Mouse (Mus musculus): ENCODE data around the gene Slmap. TPM values are rescaled to one million over a fixed set of nuclear protein-coding genes. Genes with fewer than 3 reads are reported as not detected.

Slmap gene
- polyA plus RNA-seq, 1 experiment from 2014 or later, result 19.1 TPM

DNA sequence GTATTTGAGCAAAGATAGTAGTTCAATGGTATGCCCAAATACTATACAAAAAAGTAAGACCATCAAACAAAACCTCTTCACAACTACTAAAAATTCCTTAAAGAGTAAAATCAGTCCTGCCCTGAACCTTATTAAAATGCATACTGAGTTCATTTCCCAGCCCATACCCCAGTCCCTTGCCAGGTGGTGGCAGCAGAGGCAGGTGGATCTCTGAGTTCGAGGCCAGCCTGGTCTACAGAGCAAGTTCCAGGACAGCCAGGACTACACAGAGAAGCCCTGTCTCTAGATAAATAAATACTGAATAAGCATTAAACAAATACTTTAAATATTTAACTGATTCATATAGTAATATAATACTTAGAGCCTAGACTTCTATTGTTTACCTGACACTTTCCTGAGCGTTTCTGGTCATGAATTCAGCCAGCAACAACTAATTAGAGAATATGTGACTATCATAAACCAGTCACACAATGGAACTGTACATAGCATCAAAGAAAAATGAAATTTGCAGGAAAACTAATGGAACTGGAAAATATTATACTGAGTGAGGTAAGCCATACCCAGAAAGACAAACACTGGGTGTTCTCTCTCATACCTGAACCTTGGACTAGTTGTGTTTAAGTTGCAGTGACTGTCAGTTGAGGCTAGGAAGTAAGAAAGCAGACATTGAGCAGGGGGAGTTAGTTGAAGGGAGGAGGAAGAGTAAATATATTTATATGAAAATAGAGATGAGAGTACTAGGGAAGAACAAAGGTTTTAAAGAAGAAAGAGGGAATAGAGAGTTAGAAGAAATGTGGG lies 34.4 kb downstream of the Slmap start:
- H3K9ac ChIP-seq (replicated peaks; ENCODE audit: low read length), result no peak overlapping the region
- DNase-seq, result no peak
- no peaks in the 10 kb centered on the region for H3K9me3 ChIP-seq (ENCODE audit: control insufficient read depth, low read length)
- H3K36me3 ChIP-seq (ENCODE audit: control insufficient read depth, insufficient read depth, low read length), result no peaks in the 10 kb centered on the region
- H3K4me3 ChIP-seq (replicated peaks; ENCODE audit: low read depth, low read length), result no peak overlapping the region
- ATAC-seq (ENCODE audit: low FRiP score, low TSS enrichment), result no peak
- H3K4me2 ChIP-seq (ENCODE audit: low read length), result no peak overlapping the region
- no peak overlapping the region for H3K27ac ChIP-seq (replicated peaks; ENCODE audit: low read depth, low read length)
- H3K27me3 ChIP-seq (ENCODE audit: control insufficient read depth, insufficient read depth, low read length), result no peaks in the 10 kb centered on the region
- H3K4me1 ChIP-seq (ENCODE audit: control insufficient read depth, insufficient read depth, low read length), result no peaks in the 10 kb centered on the region
- WGBS, result 96% methylated on average over 2 of the region's 2 CpGs

DNA sequence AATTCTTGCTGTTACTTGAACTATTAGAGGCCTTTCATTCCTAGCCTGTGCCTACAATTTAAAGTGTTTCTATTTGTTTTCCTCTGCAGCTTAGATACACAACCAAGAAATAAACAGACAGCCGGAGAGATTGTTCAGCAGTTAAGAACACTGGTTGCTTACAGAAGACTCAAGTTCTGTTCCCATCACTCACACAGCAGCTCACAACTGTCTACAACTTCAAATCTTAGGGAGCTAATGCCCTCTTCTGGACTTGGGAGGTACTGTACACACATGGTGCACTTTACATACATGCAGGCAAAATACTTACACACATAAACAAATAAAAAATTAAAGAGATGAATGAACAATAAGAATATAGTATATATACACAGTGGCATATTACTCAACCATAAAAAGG lies 39.7 kb downstream of the Slmap start:
- no peak for DNase-seq
- Histone ChIP-seq H3K4me1 (ENCODE audit: control insufficient read depth, insufficient read depth, low read length) (no peaks in the 10 kb centered on the region), H3K27ac (replicated peaks; ENCODE audit: low read depth, low read length) (no peak overlapping the region), H3K9ac (replicated peaks; ENCODE audit: low read length) (no peak overlapping the region), H3K27me3 (ENCODE audit: control insufficient read depth, insufficient read depth, low read length) (no peaks in the 10 kb centered on the region), H3K4me3 (replicated peaks; ENCODE audit: low read depth, low read length) (no peak overlapping the region), H3K9me3 (ENCODE audit: control insufficient read depth, low read length) (no peaks in the 10 kb centered on the region), H3K36me3 (ENCODE audit: control insufficient read depth, insufficient read depth, low read length) (no peaks in the 10 kb centered on the region), H3K4me2 (ENCODE audit: low read length) (no peak overlapping the region)
- WGBS, result 100% methylated on average over 1 of the region's 1 CpGs
- no peak for ATAC-seq (ENCODE audit: low FRiP score, low TSS enrichment)

DNA sequence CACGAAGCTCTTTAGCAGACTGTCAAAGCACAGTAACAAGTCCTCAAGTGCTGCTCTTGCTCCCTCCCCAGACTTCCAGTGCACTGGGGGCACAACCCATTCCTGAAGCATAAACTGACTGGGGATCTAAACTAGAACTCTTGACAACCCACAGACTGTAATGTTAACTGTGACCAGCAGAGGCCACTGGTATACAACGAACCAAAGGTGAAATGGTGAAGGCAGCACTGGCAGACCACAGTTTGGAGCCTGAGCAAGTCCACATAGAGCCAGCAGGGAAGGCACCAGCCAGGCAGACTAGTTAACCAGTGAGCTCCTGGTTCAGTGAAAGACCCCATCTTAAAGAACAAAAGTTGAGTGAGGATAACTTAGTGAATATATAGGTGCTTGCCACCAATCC lies 43.6 kb downstream of the Slmap start:
- peak; percentile 81 for DNase-seq
- no peaks in the 10 kb centered on the region for H3K4me1 ChIP-seq (ENCODE audit: control insufficient read depth, insufficient read depth, low read length)
- H3K4me2 ChIP-seq (ENCODE audit: low read length), result no peak overlapping the region
- no peak overlapping the region for H3K4me3 ChIP-seq (replicated peaks; ENCODE audit: low read depth, low read length)
- H3K27me3 ChIP-seq (ENCODE audit: control insufficient read depth, insufficient read depth, low read length), result no peaks in the 10 kb centered on the region
- no peak for ATAC-seq (ENCODE audit: low FRiP score, low TSS enrichment)
- WGBS, result 34% methylated on average over 2 of the region's 2 CpGs
- H3K27ac ChIP-seq (replicated peaks; ENCODE audit: low read depth, low read length), result no peak overlapping the region
- H3K9me3 ChIP-seq (ENCODE audit: control insufficient read depth, low read length), result no peaks in the 10 kb centered on the region
- no peak overlapping the region for H3K9ac ChIP-seq (replicated peaks; ENCODE audit: low read length)
- H3K36me3 ChIP-seq (ENCODE audit: control insufficient read depth, insufficient read depth, low read length), result no peaks in the 10 kb centered on the region

- no peaks in the 10 kb centered on the region for H3K4me1 ChIP-seq (ENCODE audit: control insufficient read depth, insufficient read depth, low read length)
- H3K27me3 ChIP-seq (ENCODE audit: control insufficient read depth, insufficient read depth, low read length), result no peaks in the 10 kb centered on the region
- DNase-seq, result peak; percentile 2
- WGBS, result 49% methylated on average over 9 of the region's 9 CpGs
- no peak overlapping the region for H3K4me2 ChIP-seq (ENCODE audit: low read length)
- no peak overlapping the region for H3K4me3 ChIP-seq (replicated peaks; ENCODE audit: low read depth, low read length)
- no peaks in the 10 kb centered on the region for H3K9me3 ChIP-seq (ENCODE audit: control insufficient read depth, low read length)
- ATAC-seq (ENCODE audit: low FRiP score, low TSS enrichment), result no peak
- 0 out of 2 replicates have a peak overlapping the region, but pooled peaks have one; percentile 26 for H3K9ac ChIP-seq (replicated peaks; ENCODE audit: low read length)
- no peaks in the 10 kb centered on the region for H3K36me3 ChIP-seq (ENCODE audit: control insufficient read depth, insufficient read depth, low read length)
- no peak overlapping the region for H3K27ac ChIP-seq (replicated peaks; ENCODE audit: low read depth, low read length)
Measured at GRCm38 (mm10) chr14:26488329-26489020, 46.3 kb downstream of the Slmap start.

- Histone ChIP-seq H3K36me3 (ENCODE audit: control insufficient read depth, insufficient read depth, low read length) (no peaks in the 10 kb centered on the region), H3K4me2 (ENCODE audit: low read length) (no peak overlapping the region), H3K9me3 (ENCODE audit: control insufficient read depth, low read length) (no peaks in the 10 kb centered on the region), H3K4me3 (replicated peaks; ENCODE audit: low read depth, low read length) (no peak overlapping the region), H3K4me1 (ENCODE audit: control insufficient read depth, insufficient read depth, low read length) (no peaks in the 10 kb centered on the region), H3K27ac (replicated peaks; ENCODE audit: low read depth, low read length) (no peak overlapping the region), H3K27me3 (ENCODE audit: control insufficient read depth, insufficient read depth, low read length) (no peaks in the 10 kb centered on the region), H3K9ac (replicated peaks; ENCODE audit: low read length) (no peak overlapping the region)
- 53% methylated on average over 8 of the region's 8 CpGs for WGBS
- DNase-seq, result peak; percentile 82
- no peak for ATAC-seq (ENCODE audit: low FRiP score, low TSS enrichment)
Measured at GRCm38 (mm10) chr14:26486416-26487198, 48.1 kb downstream of the Slmap start.

- no peak overlapping the region for H3K9ac ChIP-seq (replicated peaks; ENCODE audit: low read length)
- no peaks in the 10 kb centered on the region for H3K27me3 ChIP-seq (ENCODE audit: control insufficient read depth, insufficient read depth, low read length)
- 89% methylated on average over 1 of the region's 1 CpGs for WGBS
- H3K9me3 ChIP-seq (ENCODE audit: control insufficient read depth, low read length), result no peaks in the 10 kb centered on the region
- DNase-seq, result no peak
- no peak overlapping the region for H3K27ac ChIP-seq (replicated peaks; ENCODE audit: low read depth, low read length)
- no peak overlapping the region for H3K4me2 ChIP-seq (ENCODE audit: low read length)
- no peaks in the 10 kb centered on the region for H3K36me3 ChIP-seq (ENCODE audit: control insufficient read depth, insufficient read depth, low read length)
- no peak overlapping the region for H3K4me3 ChIP-seq (replicated peaks; ENCODE audit: low read depth, low read length)
- no peaks in the 10 kb centered on the region for H3K4me1 ChIP-seq (ENCODE audit: control insufficient read depth, insufficient read depth, low read length)
- no peak for ATAC-seq (ENCODE audit: low FRiP score, low TSS enrichment)
Measured at GRCm38 (mm10) chr14:26481457-26481856, 53.3 kb downstream of the Slmap start.

- Histone ChIP-seq H3K27ac (replicated peaks; ENCODE audit: low read depth, low read length) (no peak overlapping the region), H3K27me3 (ENCODE audit: control insufficient read depth, insufficient read depth, low read length) (no peaks in the 10 kb centered on the region), H3K4me2 (ENCODE audit: low read length) (no peak overlapping the region), H3K4me3 (replicated peaks; ENCODE audit: low read depth, low read length) (no peak overlapping the region), H3K9ac (replicated peaks; ENCODE audit: low read length) (no peak overlapping the region), H3K4me1 (ENCODE audit: control insufficient read depth, insufficient read depth, low read length) (no peaks in the 10 kb centered on the region), H3K9me3 (ENCODE audit: control insufficient read depth, low read length) (no peaks in the 10 kb centered on the region), H3K36me3 (ENCODE audit: control insufficient read depth, insufficient read depth, low read length) (no peaks in the 10 kb centered on the region)
- ATAC-seq (ENCODE audit: low FRiP score, low TSS enrichment), result no peak
- 95% methylated on average over 5 of the region's 5 CpGs for WGBS
- DNase-seq, result no peak
Measured at GRCm38 (mm10) chr14:26477738-26478137, 57.0 kb downstream of the Slmap start.

- Histone ChIP-seq H3K4me2 (ENCODE audit: low read length) (no peak overlapping the region), H3K4me1 (ENCODE audit: control insufficient read depth, insufficient read depth, low read length) (no peaks in the 10 kb centered on the region), H3K27ac (replicated peaks; ENCODE audit: low read depth, low read length) (no peak overlapping the region), H3K9ac (replicated peaks; ENCODE audit: low read length) (no peak overlapping the region), H3K36me3 (ENCODE audit: control insufficient read depth, insufficient read depth, low read length) (no peaks in the 10 kb centered on the region), H3K4me3 (replicated peaks; ENCODE audit: low read depth, low read length) (no peak overlapping the region), H3K9me3 (ENCODE audit: control insufficient read depth, low read length) (no peaks in the 10 kb centered on the region), H3K27me3 (ENCODE audit: control insufficient read depth, insufficient read depth, low read length) (no peaks in the 10 kb centered on the region)
- ATAC-seq (ENCODE audit: low FRiP score, low TSS enrichment) (no peak), DNase-seq (no peak)
- 94% methylated on average over 2 of the region's 2 CpGs for WGBS
Measured at GRCm38 (mm10) chr14:26476391-26476790, 58.3 kb downstream of the Slmap start.
